Mouse (Mus musculus): ENCODE measurements at regions not wholly inside any gene's neighbourhood (a gene's known extent, or its start where the extent isn't known, plus 50 kb on each side); places are given as distances from the start of the nearest gene placed in this dataset.

DNA sequence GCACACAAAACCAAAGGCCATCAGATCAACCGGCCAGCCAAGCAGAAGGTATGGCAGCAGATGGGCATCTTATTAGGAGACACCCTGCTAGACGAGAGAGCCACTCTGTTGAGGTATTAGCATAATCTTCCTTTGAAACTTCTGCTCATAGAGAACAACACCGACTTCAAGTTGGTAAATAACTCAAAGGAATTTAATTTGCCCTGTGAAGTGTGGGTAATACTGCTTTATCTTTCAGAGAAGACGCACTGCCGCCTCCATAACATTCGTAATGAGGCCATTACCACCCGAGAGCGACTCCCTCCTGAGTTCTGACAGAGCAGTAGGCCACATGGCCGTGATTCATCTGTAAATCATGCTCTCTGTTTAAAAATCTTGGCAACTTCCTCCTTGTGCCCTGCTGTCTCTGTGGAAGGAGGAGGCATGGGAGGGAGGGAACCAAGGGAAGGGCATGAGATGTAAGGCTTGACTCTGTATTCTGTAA lies 214.4 kb downstream of the Gm10260 start:
- no peaks in the 10 kb centered on the region for H3K36me3 ChIP-seq (ENCODE audit: control insufficient read depth, insufficient read depth, low read length)

DNA sequence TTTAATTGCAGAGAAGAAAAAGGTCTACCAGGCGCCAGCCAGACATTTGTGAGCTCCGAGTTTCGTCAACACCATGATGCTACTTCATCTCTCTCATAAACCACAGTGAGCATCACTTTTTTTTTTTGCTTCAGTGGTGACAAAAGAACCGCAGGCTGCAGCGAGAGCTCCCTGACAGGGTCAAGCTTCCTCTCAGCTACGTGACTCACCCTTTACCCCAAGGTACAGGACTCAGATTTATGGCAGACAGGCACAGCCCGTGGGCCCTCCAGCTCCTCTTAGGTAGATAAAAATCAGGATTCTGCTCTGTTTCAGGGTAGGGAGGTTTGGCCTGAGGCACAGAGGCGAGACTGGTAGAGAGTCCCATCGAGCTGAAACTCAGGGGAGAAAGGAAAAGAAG lies 220.7 kb downstream of the Gm10260 start:
- Histone ChIP-seq H3K27me3 (replicated peaks; ENCODE audit: control insufficient read depth, insufficient read depth, low read length) (no peaks in the 10 kb centered on the region), H3K36me3 (ENCODE audit: control insufficient read depth, insufficient read depth, low read length) (no peaks in the 10 kb centered on the region), H3K4me1 (ENCODE audit: control insufficient read depth, insufficient read depth, low read length) (no peaks in the 10 kb centered on the region), H3K4me3 (ENCODE audit: insufficient read depth, low read depth, low read length) (no peak overlapping the region), H3K27ac (ENCODE audit: insufficient read depth, low read depth, low read length) (no peak overlapping the region)
- DNase-seq = no peak
- 57% methylated on average over 9 of the region's 9 CpGs for WGBS
- no peak for TF ChIP-seq POLR2A (IDR thresholded peaks at IDR 0.05; ENCODE audit: low read depth, low read length)
- TF ChIP-seq CTCF (conservative IDR thresholded peaks at IDR 0.05; ENCODE audit: insufficient read depth, insufficient read length, low read depth, low read length) = no peak

More for the DNA sequence above, 214.4 kb downstream of the Gm10260 start:
- DNase-seq = peak; percentile 10
- Histone ChIP-seq H3K4me1 (ENCODE audit: control insufficient read depth, insufficient read depth, low read length) (no peaks in the 10 kb centered on the region), H3K4me3 (ENCODE audit: insufficient read depth, low read depth, low read length) (no peak overlapping the region), H3K27ac (ENCODE audit: insufficient read depth, low read depth, low read length) (no peak overlapping the region), H3K27me3 (replicated peaks; ENCODE audit: control insufficient read depth, insufficient read depth, low read length) (no peaks in the 10 kb centered on the region)
- TF ChIP-seq CTCF (conservative IDR thresholded peaks at IDR 0.05; ENCODE audit: insufficient read depth, insufficient read length, low read depth, low read length) (no peak), POLR2A (IDR thresholded peaks at IDR 0.05; ENCODE audit: low read depth, low read length) (no peak)
- 51% methylated on average over 9 of the region's 9 CpGs for WGBS

DNA sequence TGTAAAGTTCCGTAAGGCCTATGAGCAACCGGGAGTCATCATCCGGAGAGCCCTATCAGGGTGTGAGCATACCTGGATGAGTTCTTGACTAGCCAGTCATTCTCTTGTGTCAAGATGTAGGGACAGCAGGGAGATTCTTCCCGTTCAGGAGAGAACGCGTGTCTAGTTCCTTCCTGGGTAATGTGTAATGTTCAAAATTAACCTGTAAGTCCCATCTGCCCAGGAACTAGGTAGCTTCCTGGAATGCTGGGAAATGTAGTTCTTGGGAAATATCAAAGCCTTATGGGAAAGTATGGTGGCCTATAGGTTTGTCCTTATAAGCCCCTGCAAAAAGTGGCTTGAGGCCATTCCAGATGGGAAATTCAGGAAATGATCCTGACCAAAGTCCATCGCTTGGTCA lies 222.0 kb downstream of the Gm10260 start:
- H3K4me3 ChIP-seq (ENCODE audit: insufficient read depth, low read depth, low read length) = no peak overlapping the region
- no peaks in the 10 kb centered on the region for H3K36me3 ChIP-seq (ENCODE audit: control insufficient read depth, insufficient read depth, low read length)
- 78% methylated on average over 7 of the region's 7 CpGs for WGBS
- no peaks in the 10 kb centered on the region for H3K27me3 ChIP-seq (replicated peaks; ENCODE audit: control insufficient read depth, insufficient read depth, low read length)
- H3K27ac ChIP-seq (ENCODE audit: insufficient read depth, low read depth, low read length) = no peak overlapping the region
- no peaks in the 10 kb centered on the region for H3K4me1 ChIP-seq (ENCODE audit: control insufficient read depth, insufficient read depth, low read length)
- peak; percentile 28 for DNase-seq
- TF ChIP-seq CTCF (conservative IDR thresholded peaks at IDR 0.05; ENCODE audit: insufficient read depth, insufficient read length, low read depth, low read length) = no peak
- TF ChIP-seq POLR2A (IDR thresholded peaks at IDR 0.05; ENCODE audit: low read depth, low read length) = no peak

DNA sequence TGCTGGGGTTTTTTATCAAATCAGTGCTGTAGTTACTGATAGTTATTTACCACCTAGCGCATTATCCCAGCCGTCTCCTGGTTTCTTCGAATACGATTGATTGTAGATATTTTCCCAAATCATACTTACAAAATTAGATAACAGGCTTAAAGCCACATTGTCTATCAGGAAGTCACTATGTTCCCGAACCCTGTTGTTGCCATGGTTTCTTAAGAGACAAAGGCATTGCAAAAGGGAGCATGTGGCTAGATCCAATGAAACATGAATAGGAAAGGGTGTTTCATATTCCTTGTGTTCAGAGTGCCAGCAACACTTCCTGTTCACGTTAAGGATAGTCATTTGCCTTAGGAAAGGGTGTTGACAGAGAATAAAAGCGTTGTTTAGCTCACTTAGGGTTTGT lies 222.7 kb downstream of the Gm10260 start:
- Histone ChIP-seq H3K27me3 (replicated peaks; ENCODE audit: control insufficient read depth, insufficient read depth, low read length) (no peaks in the 10 kb centered on the region), H3K4me3 (ENCODE audit: insufficient read depth, low read depth, low read length) (no peak overlapping the region), H3K36me3 (ENCODE audit: control insufficient read depth, insufficient read depth, low read length) (no peaks in the 10 kb centered on the region), H3K27ac (ENCODE audit: insufficient read depth, low read depth, low read length) (no peak overlapping the region), H3K4me1 (ENCODE audit: control insufficient read depth, insufficient read depth, low read length) (no peaks in the 10 kb centered on the region)
- WGBS = 79% methylated on average over 7 of the region's 7 CpGs
- TF ChIP-seq CTCF (conservative IDR thresholded peaks at IDR 0.05; ENCODE audit: insufficient read depth, insufficient read length, low read depth, low read length) (no peak), POLR2A (IDR thresholded peaks at IDR 0.05; ENCODE audit: low read depth, low read length) (no peak)
- no peak for DNase-seq

DNA sequence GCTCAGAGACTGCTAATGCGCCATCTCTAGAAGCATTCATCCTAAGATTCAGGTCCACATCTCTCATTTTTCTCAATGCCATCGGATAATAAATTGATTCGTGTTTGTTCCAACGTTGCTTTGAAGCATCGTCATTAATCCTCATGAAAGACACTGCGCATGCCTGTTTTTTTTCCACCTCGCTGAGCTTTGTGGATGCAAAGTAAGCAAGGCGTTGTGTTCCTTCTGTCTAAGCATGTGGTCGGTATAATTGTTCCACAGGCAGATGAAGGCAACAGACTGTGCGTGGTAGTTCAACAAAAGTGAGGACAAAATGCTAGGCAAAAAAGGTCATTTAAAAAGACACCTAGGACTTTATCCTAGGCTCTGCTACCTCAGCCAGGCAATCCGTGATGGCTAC lies 223.2 kb downstream of the Gm10260 start:
- H3K27ac ChIP-seq (ENCODE audit: insufficient read depth, low read depth, low read length) = no peak overlapping the region
- no peak overlapping the region for H3K4me3 ChIP-seq (ENCODE audit: insufficient read depth, low read depth, low read length)
- H3K27me3 ChIP-seq (replicated peaks; ENCODE audit: control insufficient read depth, insufficient read depth, low read length) = no peaks in the 10 kb centered on the region
- 83% methylated on average over 11 of the region's 11 CpGs for whole genome bisulfite sequencing
- TF ChIP-seq POLR2A (IDR thresholded peaks at IDR 0.05; ENCODE audit: low read depth, low read length) (no peak), CTCF (conservative IDR thresholded peaks at IDR 0.05; ENCODE audit: insufficient read depth, insufficient read length, low read depth, low read length) (no peak)
- H3K36me3 ChIP-seq (ENCODE audit: control insufficient read depth, insufficient read depth, low read length) = no peaks in the 10 kb centered on the region
- H3K4me1 ChIP-seq (ENCODE audit: control insufficient read depth, insufficient read depth, low read length) = no peaks in the 10 kb centered on the region
- DNase-seq = no peak

DNA sequence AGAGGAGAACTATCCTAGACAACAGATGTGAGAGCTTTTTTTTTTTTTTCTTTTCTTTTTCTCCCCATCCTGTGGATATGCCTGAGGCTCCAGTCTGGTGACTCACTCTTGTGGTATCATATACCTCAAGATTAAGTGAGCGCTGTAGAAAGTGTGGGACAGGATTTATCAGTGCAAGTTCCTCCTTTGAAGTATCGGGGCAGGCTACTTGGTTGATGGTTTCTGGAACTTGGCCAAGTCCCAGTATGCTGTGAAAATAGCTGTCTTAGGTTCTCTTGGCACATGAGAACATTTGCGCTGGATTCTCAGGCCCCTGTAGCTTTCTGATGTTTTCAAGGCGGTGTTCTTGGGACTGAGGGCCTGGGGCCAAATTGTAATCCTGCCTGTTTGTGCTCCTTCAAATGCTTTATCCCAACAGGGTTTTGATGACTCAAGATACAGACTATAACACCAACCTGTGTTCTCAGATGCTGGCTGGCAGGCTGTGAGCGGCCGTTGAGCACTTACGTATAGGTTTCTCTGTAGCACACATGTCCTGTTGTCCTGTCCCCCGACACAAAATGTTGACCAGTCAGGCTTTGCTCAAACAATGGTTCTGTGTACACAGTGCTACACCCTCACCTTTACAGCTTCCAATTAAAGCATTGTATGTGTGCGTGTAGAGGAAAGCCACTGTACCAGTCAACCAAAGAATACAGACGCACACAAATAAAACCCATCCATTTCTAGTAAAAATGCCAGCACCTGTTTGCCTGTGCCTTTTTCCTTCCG lies 226.4 kb downstream of the Gm10260 start:
- Histone ChIP-seq H3K27ac (ENCODE audit: insufficient read depth, low read depth, low read length) (no peak overlapping the region), H3K27me3 (replicated peaks; ENCODE audit: control insufficient read depth, insufficient read depth, low read length) (no peaks in the 10 kb centered on the region), H3K4me1 (ENCODE audit: control insufficient read depth, insufficient read depth, low read length) (peaks cover 4% of the 10 kb centered on the region; the same call in 1 of the 2 replicates), H3K4me3 (ENCODE audit: insufficient read depth, low read depth, low read length) (no peak overlapping the region), H3K36me3 (ENCODE audit: control insufficient read depth, insufficient read depth, low read length) (no peaks in the 10 kb centered on the region)
- DNase-seq = no peak
- TF ChIP-seq POLR2A (IDR thresholded peaks at IDR 0.05; ENCODE audit: low read depth, low read length) = no peak
- no peak for TF ChIP-seq CTCF (conservative IDR thresholded peaks at IDR 0.05; ENCODE audit: insufficient read depth, insufficient read length, low read depth, low read length)
- 79% methylated on average over 11 of the region's 11 CpGs for WGBS

DNA sequence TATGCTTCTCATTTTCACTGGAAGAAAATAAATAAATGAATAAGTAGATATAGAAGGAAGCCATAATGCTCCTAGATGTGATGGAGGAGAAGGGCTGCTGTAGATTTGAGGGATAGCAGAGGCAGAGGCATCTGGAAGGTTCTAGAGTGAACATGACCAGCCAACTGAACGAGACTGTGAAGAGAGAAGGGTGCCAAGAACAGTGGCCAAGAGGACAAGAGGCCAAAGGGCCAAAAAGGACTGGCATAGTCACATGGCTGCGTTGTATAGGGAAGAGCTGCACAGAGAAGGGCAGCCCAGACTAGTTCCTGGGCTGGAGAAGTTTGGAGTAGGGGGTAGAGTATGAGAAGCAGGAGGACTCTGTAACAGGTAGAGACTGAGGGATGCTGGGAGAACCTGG lies 229.3 kb downstream of the Gm10260 start:
- no peak overlapping the region for H3K27ac ChIP-seq (ENCODE audit: insufficient read depth, low read depth, low read length)
- H3K4me1 ChIP-seq (ENCODE audit: control insufficient read depth, insufficient read depth, low read length) = peaks cover 4% of the 10 kb centered on the region; the same call in 1 of the 2 replicates
- H3K4me3 ChIP-seq (ENCODE audit: insufficient read depth, low read depth, low read length) = no peak overlapping the region
- no peak for TF ChIP-seq CTCF (conservative IDR thresholded peaks at IDR 0.05; ENCODE audit: insufficient read depth, insufficient read length, low read depth, low read length)
- TF ChIP-seq POLR2A (IDR thresholded peaks at IDR 0.05; ENCODE audit: low read depth, low read length) = no peak
- WGBS = 55% methylated on average over 2 of the region's 2 CpGs
- no peaks in the 10 kb centered on the region for H3K27me3 ChIP-seq (replicated peaks; ENCODE audit: control insufficient read depth, insufficient read depth, low read length)
- no peaks in the 10 kb centered on the region for H3K36me3 ChIP-seq (ENCODE audit: control insufficient read depth, insufficient read depth, low read length)
- DNase-seq = peak; percentile 58
